8 mouse cellular contexts compared by ENCODE assay signal in genomic region chr11:100319492-100320171, GRCm38 (mm10). TPM values are rescaled to one million over a fixed set of nuclear protein-coding genes. Genes with fewer than 3 reads are reported as not detected.
A peak's percentile ranks its signal among the peaks of the same experiment; 100 is the strongest.
DNase-seq lines count a peak whose midpoint lies in the region; ATAC-seq and TF ChIP-seq lines count a peak whose summit lies in the region.

Gene Eif1 (plus strand): TSS chr11:100319885.

- H3K4me1 ChIP-seq in ES-Bruce4 (ENCODE audit: control insufficient read depth, insufficient read depth, low read length): peaks cover 3% of the 10 kb centered on the region
- peaks cover 13% of the 10 kb centered on the region for H3K4me1 ChIP-seq in forebrain, embryonic 13.5 days
- peaks cover 29% of the 10 kb centered on the region for H3K4me1 ChIP-seq in liver, postnatal 0 days (ENCODE audit: insufficient read depth)
- peaks cover 4% of the 10 kb centered on the region; the same call in 1 of the 2 replicates for H3K4me1 ChIP-seq in neural tube, embryonic 14.5 days (ENCODE audit: control insufficient read depth, insufficient read depth, low read length)

- 1% methylated on average over 56 of the region's 58 CpGs for WGBS in forebrain, embryonic 13.5 days
- 1% methylated on average over 53 of the region's 58 CpGs for WGBS in large intestine, adult 2 months
- WGBS in liver, postnatal 0 days (ENCODE audit: insufficient replicate concordance): under 1% methylated on average over 46 of the region's 58 CpGs
- WGBS in neural tube, embryonic 14.5 days: 1% methylated on average over 39 of the region's 58 CpGs

- peak within 1 kb of the TSS; percentile 93 for H3K27ac ChIP-seq in ES-Bruce4 (ENCODE audit: insufficient read depth, low read length)
- peak within 1 kb of the TSS; percentile 95 for H3K27ac ChIP-seq in forebrain, embryonic 13.5 days
- H3K27ac ChIP-seq in liver, postnatal 0 days (ENCODE audit: low read depth): peak within 1 kb of the TSS; percentile 100
- peak within 1 kb of the TSS; percentile 98 for H3K27ac ChIP-seq in neural tube, embryonic 14.5 days (ENCODE audit: low read depth, low read length)

- H3K9ac ChIP-seq in ES-Bruce4 (ENCODE audit: low read depth, poor library complexity, severe bottlenecking): peak within 1 kb of the TSS; percentile 96
- peak within 1 kb of the TSS; percentile 95 for H3K9ac ChIP-seq in forebrain, embryonic 13.5 days
- peak within 1 kb of the TSS; percentile 98 for H3K9ac ChIP-seq in liver, postnatal 0 days (replicated peaks)
- peak within 1 kb of the TSS; percentile 95 for H3K9ac ChIP-seq in neural tube, embryonic 14.5 days (replicated peaks; ENCODE audit: low read depth, low read length)

- H3K9me3 ChIP-seq in ES-Bruce4 (replicated peaks; ENCODE audit: control insufficient read depth, insufficient read depth, low read length, poor library complexity, severe bottlenecking): no peaks in the 10 kb centered on the region
- H3K9me3 ChIP-seq in forebrain, embryonic 13.5 days (replicated peaks): no peaks in the 10 kb centered on the region
- no peaks in the 10 kb centered on the region for H3K9me3 ChIP-seq in liver, postnatal 0 days (ENCODE audit: low read length)
- no peaks in the 10 kb centered on the region for H3K9me3 ChIP-seq in neural tube, embryonic 14.5 days (ENCODE audit: control insufficient read depth, low read length)

- peak within 1 kb of the TSS; percentile 96 for H3K4me3 ChIP-seq in ES-Bruce4 (ENCODE audit: low read depth, low read length)
- H3K4me3 ChIP-seq in forebrain, embryonic 13.5 days: peak within 1 kb of the TSS; percentile 75
- H3K4me3 ChIP-seq in liver, postnatal 0 days (ENCODE audit: low read depth, low read length): peak within 1 kb of the TSS; percentile 90
- peak within 1 kb of the TSS; percentile 64 for H3K4me3 ChIP-seq in neural tube, embryonic 14.5 days (ENCODE audit: low read depth, low read length)

- DNase-seq in heart, postnatal 10 days: peak; percentile 100
- peak; percentile 100 for DNase-seq in large intestine, adult 2 months (ENCODE audit: low read depth, low spot score)
- DNase-seq in liver, postnatal 0 days: peak; percentile 100
- peak; percentile 100 for DNase-seq in testis, postnatal 10 days (ENCODE audit: low spot score)

- peak within 1 kb of the TSS; percentile 85 for H3K4me2 ChIP-seq in forebrain, embryonic 13.5 days
- H3K4me2 ChIP-seq in liver, postnatal 0 days (ENCODE audit: low read depth, low read length): peak within 1 kb of the TSS; percentile 85
- H3K4me2 ChIP-seq in neural tube, embryonic 14.5 days (ENCODE audit: low read depth, low read length): peak within 1 kb of the TSS; percentile 84

- no peak for TF ChIP-seq CTCF in ES-Bruce4 (IDR thresholded peaks at IDR 0.05; ENCODE audit: low read depth, low read length)
- no peak for TF ChIP-seq CTCF in liver, postnatal 0 days (IDR thresholded peaks at IDR 0.05; ENCODE audit: low read depth)

- TF ChIP-seq POLR2A in ES-Bruce4 (IDR thresholded peaks at IDR 0.05; ENCODE audit: insufficient read depth, low read length): peak; percentile 66

- H3K27me3 ChIP-seq in ES-Bruce4 (ENCODE audit: control insufficient read depth, insufficient read depth, low read length, poor library complexity, severe bottlenecking): no peaks in the 10 kb centered on the region
- no peaks in the 10 kb centered on the region for H3K27me3 ChIP-seq in forebrain, embryonic 13.5 days
- no peaks in the 10 kb centered on the region for H3K27me3 ChIP-seq in liver, postnatal 0 days (ENCODE audit: insufficient read depth, low read length)
- no peaks in the 10 kb centered on the region for H3K27me3 ChIP-seq in neural tube, embryonic 14.5 days (ENCODE audit: control insufficient read depth, insufficient read depth, low read length)

- H3K36me3 ChIP-seq in ES-Bruce4 (ENCODE audit: control insufficient read depth, insufficient read depth, low read length, poor library complexity, severe bottlenecking): peaks cover 22% of the 10 kb centered on the region
- H3K36me3 ChIP-seq in forebrain, embryonic 13.5 days (ENCODE audit: poor library complexity, severe bottlenecking): peaks cover 23% of the 10 kb centered on the region
- peaks cover 18% of the 10 kb centered on the region for H3K36me3 ChIP-seq in liver, postnatal 0 days (replicated peaks; ENCODE audit: insufficient read depth, low read length)
- peaks cover 16% of the 10 kb centered on the region for H3K36me3 ChIP-seq in neural tube, embryonic 14.5 days (ENCODE audit: control insufficient read depth, insufficient read depth, low read length)

- ATAC-seq in cerebellum, adult (ENCODE audit: insufficient number of reproducible peaks, low FRiP score, low TSS enrichment): peak; percentile 87
- peak; percentile 93 for ATAC-seq in forebrain, embryonic 13.5 days
- peak; percentile 75 for ATAC-seq in liver, postnatal 0 days
- peak; percentile 89 for ATAC-seq in neural tube, embryonic 14.5 days (ENCODE audit: low read depth)

- intact Hi-C loops in heart, postnatal 10 days (cut with DNase I): no loop called here

- no peak for TF ChIP-seq EP300 in ES-Bruce4 (IDR thresholded peaks at IDR 0.05; ENCODE audit: insufficient read depth, low read depth, low read length)
- no peak for TF ChIP-seq EP300 in liver, postnatal 0 days (IDR thresholded peaks at IDR 0.05; ENCODE audit: low read depth)

RNA-seq across cellular contexts. Expression of gene Eif1, which starts in this region (rescaled TPM):
- polyA plus RNA-seq in ES-Bruce4 (2011; ENCODE audit: insufficient read depth, insufficient read length, low read depth, missing spikeins): 718 and 769 TPM in 2 replicates
- polyA plus RNA-seq in forebrain, embryonic 13.5 days (2015; fragmentation: Nextera tagmentation; extraction: Ambion mirVana): 1,595 and 1,677 TPM in 2 replicates
- 1,000 to 10,000 TPM; 1,270 to 1,308 TPM for total RNA-seq in heart, postnatal 10 days (2021)
- 146 and 159 TPM in 2 replicates for polyA plus RNA-seq in large intestine, adult 2 months (2012; rRNA removed)
- 1,752 and 1,956 TPM in 2 replicates for polyA plus RNA-seq in liver, postnatal 0 days (2015; fragmentation: Nextera tagmentation; extraction: Ambion mirVana)
- polyA plus RNA-seq in neural tube, embryonic 14.5 days (2014; fragmentation: Nextera tagmentation; extraction: Ambion mirVana): 1,262 and 1,333 TPM in 2 replicates

Comparison
In these comparisons a context has a peak if more than half of its experiments do, and no peak if none do; other contexts are left out.
1. Peak in every context shown above with its lines: DNase-seq, ATAC-seq, H3K4me3 ChIP-seq and H3K27ac ChIP-seq.